Comparison of ENCODE assay signal across 29 mouse cellular contexts in the genomic region with DNA sequence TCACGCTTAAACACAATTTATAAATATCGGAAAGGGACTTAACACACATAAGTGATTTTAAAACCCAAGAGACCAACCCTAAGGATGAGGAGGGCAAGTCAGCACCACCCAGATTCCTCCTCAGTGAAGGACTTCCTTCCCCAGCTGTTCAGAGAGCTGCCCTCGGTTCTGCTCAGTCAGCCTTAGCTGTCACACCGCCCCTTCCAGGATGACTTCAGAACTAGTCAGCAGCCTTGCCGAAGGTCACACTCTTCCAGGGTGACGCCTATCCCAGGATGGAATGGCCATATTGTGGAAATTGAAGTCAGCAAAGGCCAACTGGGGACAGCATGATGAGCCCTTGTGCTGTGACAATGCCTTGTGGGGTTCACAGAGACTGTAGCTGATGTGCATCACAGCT. TPM values are rescaled to one million over a fixed set of nuclear protein-coding genes. Genes with fewer than 3 reads are reported as not detected.
DNase-seq lines count a peak whose midpoint lies in the region; ATAC-seq lines count a peak whose summit lies in the region.
"Had no signal": no experiment of that assay in that cellular context is flagged by ENCODE, and none has a peak within 500 bp of the region (broad histone marks: within the 10 kb centered on the region; RNA-seq: fewer than 3 reads in every experiment).

No protein-coding gene starts in this region.

- 63% methylated on average over 6 of the region's 6 CpGs for WGBS in heart, embryonic 11.5 days (ENCODE audit: insufficient replicate concordance)
- 70% methylated on average over 6 of the region's 6 CpGs for WGBS in intestine, embryonic 15.5 days

- H3K4me3 ChIP-seq in heart, embryonic 11.5 days (ENCODE audit: low read depth, low read length), result no peak overlapping the region
- H3K4me3 ChIP-seq in intestine, embryonic 15.5 days (replicated peaks), result no peak overlapping the region
- H3K4me3 ChIP-seq: embryonic facial prominence, embryonic 10.5 days; forebrain, embryonic 15.5 days; heart, embryonic 10.5 days; hindbrain, embryonic 10.5 days; left cerebral cortex, adult 2 months; liver, embryonic 13.5 days; megakaryocyte, embryonic 14.5 days; neural tube, embryonic 13.5 days; stomach, embryonic 15.5 days had no signal

- H3K9me3 ChIP-seq in heart, embryonic 11.5 days (replicated peaks; ENCODE audit: control insufficient read depth, low read length), result no peaks in the 10 kb centered on the region
- no peaks in the 10 kb centered on the region for H3K9me3 ChIP-seq in intestine, embryonic 15.5 days
- H3K9me3 ChIP-seq: embryonic facial prominence, embryonic 10.5 days; forebrain, embryonic 15.5 days; heart, embryonic 10.5 days; hindbrain, embryonic 10.5 days; liver, embryonic 13.5 days; megakaryocyte, embryonic 14.5 days; neural tube, embryonic 13.5 days; stomach, embryonic 15.5 days had no signal

- H3K36me3 ChIP-seq in heart, embryonic 11.5 days (ENCODE audit: control insufficient read depth, insufficient read depth, low read length), result no peaks in the 10 kb centered on the region
- no peaks in the 10 kb centered on the region for H3K36me3 ChIP-seq in intestine, embryonic 15.5 days
- H3K36me3 ChIP-seq: embryonic facial prominence, embryonic 10.5 days; forebrain, embryonic 15.5 days; heart, embryonic 10.5 days; hindbrain, embryonic 10.5 days; liver, embryonic 13.5 days; neural tube, embryonic 13.5 days; stomach, embryonic 15.5 days had no signal

- no peak overlapping the region for H3K4me2 ChIP-seq in heart, embryonic 11.5 days
- H3K4me2 ChIP-seq in intestine, embryonic 15.5 days (replicated peaks), result no peak overlapping the region
- H3K4me2 ChIP-seq: forebrain, embryonic 15.5 days; liver, embryonic 13.5 days; lung, embryonic 14.5 days; neural tube, embryonic 13.5 days; stomach, embryonic 15.5 days had no signal

- no peaks in the 10 kb centered on the region for H3K27me3 ChIP-seq in heart, embryonic 11.5 days (ENCODE audit: control insufficient read depth, insufficient read depth, low read length)
- no peaks in the 10 kb centered on the region for H3K27me3 ChIP-seq in intestine, embryonic 15.5 days (replicated peaks)
- H3K27me3 ChIP-seq: forebrain, embryonic 15.5 days; liver, embryonic 13.5 days; neural tube, embryonic 13.5 days; stomach, embryonic 15.5 days had no signal

- no peak overlapping the region for H3K27ac ChIP-seq in heart, embryonic 11.5 days (ENCODE audit: low read depth, low read length)
- no peak overlapping the region for H3K27ac ChIP-seq in intestine, embryonic 15.5 days
- H3K27ac ChIP-seq: embryonic facial prominence, embryonic 10.5 days; forebrain, embryonic 15.5 days; heart, embryonic 10.5 days; hindbrain, embryonic 10.5 days; left cerebral cortex, adult 2 months; liver, embryonic 13.5 days; neural tube, embryonic 13.5 days; stomach, embryonic 15.5 days had no signal

- no peak overlapping the region for H3K9ac ChIP-seq in heart, embryonic 11.5 days (ENCODE audit: low read depth, low read length)
- H3K9ac ChIP-seq in intestine, embryonic 15.5 days, result no peak overlapping the region
- H3K9ac ChIP-seq: forebrain, embryonic 15.5 days; liver, embryonic 13.5 days; lung, embryonic 14.5 days; neural tube, embryonic 13.5 days; stomach, embryonic 15.5 days had no signal

- DNase-seq in heart, adult 9 months (ENCODE audit: low spot score in 2 of 2), result peak; percentile 10 to 13
- peak; percentile 86 to 90 for DNase-seq in adrenal gland, adult (ENCODE audit: inconsistent age in 2 of 2, low spot score in 1 of 2)
- peak; percentile 81 to 83 for DNase-seq in adrenal gland, postnatal 36 days
- no peak for DNase-seq in urinary bladder, postnatal 25 days (ENCODE audit: low spot score)
- DNase-seq in kidney, adult 9 months, result no peak
- DNase-seq: cerebellum, adult 11 months; cerebellum, postnatal 10 days; layer of hippocampus, adult 9-11 months; liver, embryonic 13.5 days; lung, embryonic 14.5 days; midbrain, embryonic 14.5 days; right cerebral cortex, postnatal 4 days; thymus, adult 18-20 months; thymus, postnatal 4 days had no signal

- H3K4me1 ChIP-seq in heart, embryonic 11.5 days (ENCODE audit: control insufficient read depth, insufficient read depth, low read length), result no peaks in the 10 kb centered on the region
- no peaks in the 10 kb centered on the region for H3K4me1 ChIP-seq in intestine, embryonic 15.5 days (replicated peaks)
- H3K4me1 ChIP-seq: embryonic facial prominence, embryonic 10.5 days; forebrain, embryonic 15.5 days; heart, embryonic 10.5 days; hindbrain, embryonic 10.5 days; liver, embryonic 13.5 days; neural tube, embryonic 13.5 days; stomach, embryonic 15.5 days had no signal

- ATAC-seq in heart, embryonic 11.5 days (replicated peaks; ENCODE audit: insufficient number of reproducible peaks, low FRiP score, low TSS enrichment), result no peak
- ATAC-seq in intestine, embryonic 15.5 days, result no peak
- ATAC-seq: forebrain, embryonic 15.5 days; hindbrain, embryonic 16.5 days; intestine, embryonic 16.5 days had no signal

RNA-seq across cellular contexts. Expression of a gene that starts 28.2 kb away (rescaled TPM):
- 1.1 and 1.3 TPM in 2 replicates for polyA plus RNA-seq in heart, embryonic 11.5 days (2014; fragmentation: Nextera tagmentation; extraction: Ambion mirVana)
- total RNA-seq in adrenal gland, postnatal 36 days (2021), result not detected
- 0.38 and 0.43 TPM in 2 replicates for polyA plus RNA-seq in intestine, embryonic 15.5 days (2015; fragmentation: Nextera tagmentation; extraction: Ambion mirVana)
- total RNA-seq: left cerebral cortex, adult 2 months; left cerebral cortex, postnatal 36 days had no signal
- polyA plus RNA-seq: cortical plate, adult 2 months; heart, postnatal 0 days had no signal

Comparison
In these comparisons a context has a peak if more than half of its experiments do, and no peak if none do; other contexts are left out.
1. DNase-seq: peak in heart, adult 9 months (2 of 2), adrenal gland, adult (2 of 2) and adrenal gland, postnatal 36 days (2 of 2); none in urinary bladder, postnatal 25 days (single experiment) and kidney, adult 9 months (single experiment).